Mouse (Mus musculus) olfactory bulb, adult 2 months (tissue): ENCODE data around the gene Ski.

Experiments used
- CTCF ChIP-seq: fragments of 200-500 bp; IDR thresholded peaks from 2 replicates; pipeline ENCODE4 v1.5.1; 2012; ENCODE audit warnings: low read depth, mild to moderate bottlenecking, low read length, moderate library complexity; ENCODE audit not compliant: insufficient read depth
- POLR2A ChIP-seq: fragments of 200-500 bp; IDR thresholded peaks from 2 replicates; pipeline ENCODE4 v1.6.1; 2012; ENCODE audit warnings: mild to moderate bottlenecking, low read depth, low read length, moderate library complexity; ENCODE audit not compliant: insufficient read depth

- TF ChIP-seq POLR2A (no peak), CTCF (no peak)
Measured at GRCm38 (mm10) chr4:155200861-155201390, 21.5 kb downstream of the Ski start.
